Mouse (Mus musculus) midbrain, postnatal 0 days (tissue): ENCODE measurements around the gene Hbp1. TPM values are rescaled to one million over a fixed set of nuclear protein-coding genes. Genes with fewer than 3 reads are reported as not detected.

ENCODE experiments used
- ATAC-seq: fragments of 200-750 bp; cut with Nextera tagmentation; 2 replicates; pipeline ENCODE4 v1.8.0; 2017; ENCODE audit warnings: moderate number of reproducible peaks, mild to moderate bottlenecking, moderate TSS enrichment, moderate library complexity; ENCODE audit not compliant: low FRiP score
- DNase-seq: peaks from one replicate; pipeline ENCODE4 v3.0.0-alpha.2; 2015; ENCODE audit warnings: low spot score
- H3K27ac ChIP-seq: fragments of 300-500 bp; sonication (generic); 2 replicates; pipeline ENCODE4 v1.5.1; 2014; ENCODE audit warnings: low read depth, mild to moderate bottlenecking, low read length, mixed read lengths
- H3K27me3 ChIP-seq: fragments of 300-500 bp; sonication (generic); 2 replicates; pipeline ENCODE4 v1.6.1; 2014; ENCODE audit warnings: low read length, control low read depth, mixed read lengths; ENCODE audit not compliant: insufficient read depth
- H3K36me3 ChIP-seq: fragments of 300-500 bp; sonication (generic); 2 replicates; pipeline ENCODE4 v1.6.1; 2014; ENCODE audit warnings: low read length, control low read depth, mixed read lengths; ENCODE audit not compliant: insufficient read depth
- H3K4me1 ChIP-seq: fragments of 300-500 bp; sonication (generic); 2 replicates; pipeline ENCODE4 v1.6.1; 2014; ENCODE audit warnings: mild to moderate bottlenecking, control low read depth, antibody characterized with exemption, low read length, mixed read lengths; ENCODE audit not compliant: insufficient read depth
- H3K4me2 ChIP-seq: fragments of 300-500 bp; sonication (generic); 2 replicates; pipeline ENCODE4 v1.6.1; 2014; ENCODE audit warnings: low read depth, mild to moderate bottlenecking, low read length, mixed read lengths; ENCODE audit not compliant: poor library complexity, severe bottlenecking
- H3K4me3 ChIP-seq: fragments of 300-500 bp; sonication (generic); 2 replicates; pipeline ENCODE4 v1.5.1; 2014; ENCODE audit warnings: low read depth, mild to moderate bottlenecking, low read length, moderate library complexity
- H3K9ac ChIP-seq: fragments of 300-500 bp; sonication (generic); replicated peaks from 2 replicates; pipeline ENCODE4 v1.6.1; 2014; ENCODE audit warnings: mild to moderate bottlenecking, low read length, moderate library complexity, mixed read lengths; ENCODE audit not compliant: poor library complexity, severe bottlenecking
- H3K9me3 ChIP-seq: fragments of 300-500 bp; sonication (generic); 2 replicates; pipeline ENCODE4 v1.6.1; 2016; ENCODE audit warnings: low read length, control low read depth
- CTCF ChIP-seq: IDR thresholded peaks from 2 replicates; pipeline ENCODE4 v1.5.1; 2016; ENCODE audit warnings: antibody characterized with exemption, mild to moderate bottlenecking
- WGBS: fragments of 180-500 bp; shearing (Covaris S2); extraction: QIAGEN DNeasy Blood & Tissue Kit; methylation state at CpG from one replicate; pipeline ENCODE4 v1.1.7; 2014; 5-methylcytosine and 5-hydroxymethylcytosine counted together
- polyA plus RNA-seq: library from polyadenylated mRNA; unstranded; fragments of >200 nt; fragmentation: Nextera tagmentation; extraction: Ambion mirVana; gene quantifications from 2 replicates; pipeline ENCODE4 v1.2.1, GENCODE M21; 2015
- total RNA-seq: library from RNA; depleted of rRNA; stranded (reverse); fragments of >200 nt; gene quantifications from 2 replicates; pipeline ENCODE4 v1.2.3, GENCODE M21; 2014

Hbp1 gene
- total and polyA plus RNA-seq, 2 experiments from 2014 or later = 25.4 to 34.4 TPM

- no peak for TF ChIP-seq CTCF
- no peak for ATAC-seq
- Histone ChIP-seq H3K27ac (no peak overlapping the region), H3K9me3 (no peaks in the 10 kb centered on the region), H3K4me1 (no peaks in the 10 kb centered on the region), H3K4me2 (no peak overlapping the region), H3K36me3 (peaks cover 15% of the 10 kb centered on the region), H3K27me3 (no peaks in the 10 kb centered on the region), H3K4me3 (no peak overlapping the region), H3K9ac (no peak overlapping the region)
- WGBS = 93% methylated on average over 3 of the region's 3 CpGs
- DNase-seq = no peak
Observed at GRCm38 (mm10) chr12:31937613-31938012, 12.7 kb downstream of the Hbp1 start.

GRCm38 (mm10) chr12:31936657-31937300, 13.6 kb downstream of the Hbp1 start:
- WGBS = 46% methylated on average over 6 of the region's 6 CpGs
- Histone ChIP-seq H3K9me3 (no peaks in the 10 kb centered on the region), H3K27ac (no peak overlapping the region), H3K4me1 (no peaks in the 10 kb centered on the region), H3K4me3 (no peak overlapping the region), H3K4me2 (no peak overlapping the region), H3K36me3 (peaks cover 15% of the 10 kb centered on the region), H3K9ac (no peak overlapping the region), H3K27me3 (no peaks in the 10 kb centered on the region)
- ATAC-seq = no peak
- DNase-seq = no peak
- no peak for TF ChIP-seq CTCF

- Histone ChIP-seq H3K27ac (no peak overlapping the region), H3K4me2 (no peak overlapping the region), H3K27me3 (no peaks in the 10 kb centered on the region), H3K9me3 (no peaks in the 10 kb centered on the region), H3K4me1 (no peaks in the 10 kb centered on the region), H3K4me3 (no peak overlapping the region), H3K9ac (no peak overlapping the region), H3K36me3 (peaks cover 14% of the 10 kb centered on the region)
- 99% methylated on average over 3 of the region's 3 CpGs for WGBS
- DNase-seq = peak; percentile 27
- no peak; the same call in 1 of the 2 replicates for ATAC-seq
- peak; percentile 55 for TF ChIP-seq CTCF
Observed at GRCm38 (mm10) chr12:31931818-31932217, 18.5 kb downstream of the Hbp1 start.

GRCm38 (mm10) chr12:31928498-31928897, 21.8 kb downstream of the Hbp1 start:
- Histone ChIP-seq H3K4me3 (no peak overlapping the region), H3K27me3 (no peaks in the 10 kb centered on the region), H3K27ac (no peak overlapping the region), H3K9me3 (no peaks in the 10 kb centered on the region), H3K4me1 (no peaks in the 10 kb centered on the region), H3K4me2 (no peak overlapping the region), H3K9ac (no peak overlapping the region), H3K36me3 (peaks cover 8% of the 10 kb centered on the region)
- ATAC-seq (no peak), DNase-seq (no peak)
- 88% methylated on average over 3 of the region's 3 CpGs for WGBS
- TF ChIP-seq CTCF = no peak

GRCm38 (mm10) chr12:31926661-31927061, 23.7 kb downstream of the Hbp1 start:
- 40% methylated on average over 4 of the region's 4 CpGs for WGBS
- no peak overlapping the region for H3K27ac ChIP-seq
- DNase-seq = peak; percentile 83
- no peaks in the 10 kb centered on the region for H3K9me3 ChIP-seq
- H3K27me3 ChIP-seq = no peaks in the 10 kb centered on the region
- no peak overlapping the region for H3K4me2 ChIP-seq
- peak; percentile 79 for ATAC-seq
- H3K4me1 ChIP-seq = no peaks in the 10 kb centered on the region
- TF ChIP-seq CTCF = peak; percentile 88
- peaks cover 8% of the 10 kb centered on the region for H3K36me3 ChIP-seq
- H3K9ac ChIP-seq = no peak overlapping the region
- no peak overlapping the region for H3K4me3 ChIP-seq

GRCm38 (mm10) chr12:31925343-31925742, 25.0 kb downstream of the Hbp1 start:
- no peak overlapping the region for H3K27ac ChIP-seq
- H3K9ac ChIP-seq = no peak overlapping the region
- no peak overlapping the region for H3K4me2 ChIP-seq
- ATAC-seq = no peak
- no peak overlapping the region for H3K4me3 ChIP-seq
- 86% methylated on average over 6 of the region's 6 CpGs for whole genome bisulfite sequencing
- H3K9me3 ChIP-seq = no peaks in the 10 kb centered on the region
- DNase-seq = no peak
- peaks cover 8% of the 10 kb centered on the region for H3K36me3 ChIP-seq
- H3K4me1 ChIP-seq = no peaks in the 10 kb centered on the region
- TF ChIP-seq CTCF = no peak
- no peaks in the 10 kb centered on the region for H3K27me3 ChIP-seq
